Mouse (Mus musculus) intestine, embryonic 16.5 days (tissue): Measurements from ENCODE around the gene Aqp11. TPM values are rescaled to one million over a fixed set of nuclear protein-coding genes. Genes with fewer than 3 reads are reported as not detected.
A peak's percentile ranks its signal among the peaks of the same experiment; 100 is the strongest.

Experiments used
- ATAC-seq: fragments of 200-750 bp; cut with Nextera tagmentation; 2 replicates; pipeline ENCODE4 v1.8.0; 2017; ENCODE audit warnings: moderate TSS enrichment, moderate library complexity
- H3K27ac ChIP-seq: fragments of 300-500 bp; sonication (generic); 2 replicates; pipeline ENCODE4 v1.5.1; 2014; ENCODE audit warnings: mild to moderate bottlenecking, low read length
- H3K27me3 ChIP-seq: fragments of 300-500 bp; sonication (generic); replicated peaks from 2 replicates; pipeline ENCODE4 v1.6.1; 2014; ENCODE audit warnings: low read length, control low read depth, mixed read lengths; ENCODE audit not compliant: control insufficient read depth, insufficient read depth
- H3K36me3 ChIP-seq: fragments of 300-500 bp; sonication (generic); 2 replicates; pipeline ENCODE4 v1.6.1; 2014; ENCODE audit warnings: low read length, control low read depth; ENCODE audit not compliant: control insufficient read depth, insufficient read depth
- H3K4me1 ChIP-seq: fragments of 300-500 bp; sonication (generic); 2 replicates; pipeline ENCODE4 v1.6.1; 2014; ENCODE audit warnings: low read length, control low read depth, mixed read lengths; ENCODE audit not compliant: control insufficient read depth, insufficient read depth
- H3K4me2 ChIP-seq: fragments of 300-500 bp; sonication (generic); 2 replicates; pipeline ENCODE4 v1.6.1; 2014; ENCODE audit warnings: low read depth, low read length, control low read depth
- H3K4me3 ChIP-seq: fragments of 300-500 bp; sonication (generic); 2 replicates; pipeline ENCODE4 v1.5.1; 2014; ENCODE audit warnings: mild to moderate bottlenecking, low read length
- H3K9ac ChIP-seq: fragments of 300-500 bp; sonication (generic); 2 replicates; pipeline ENCODE4 v1.6.1; 2014; ENCODE audit warnings: low read depth, low read length
- H3K9me3 ChIP-seq: fragments of 300-500 bp; sonication (generic); 2 replicates; pipeline ENCODE4 v1.6.1; 2016; ENCODE audit warnings: low read length, control low read depth; ENCODE audit not compliant: control insufficient read depth
- WGBS: fragments of 180-500 bp; shearing (Covaris S2); extraction: QIAGEN DNeasy Blood & Tissue Kit; methylation state at CpG from one replicate; pipeline ENCODE4 v1.1.7; 2014; 5-methylcytosine and 5-hydroxymethylcytosine counted together
- polyA plus RNA-seq: library from polyadenylated mRNA; unstranded; fragments of >200 nt; fragmentation: Nextera tagmentation; extraction: Ambion mirVana; gene quantifications from 2 replicates; pipeline ENCODE4 v1.2.1, GENCODE M21; 2015

The Aqp11 gene
- polyA plus RNA-seq, 1 experiment from 2014 or later: 93.4 TPM

DNA sequence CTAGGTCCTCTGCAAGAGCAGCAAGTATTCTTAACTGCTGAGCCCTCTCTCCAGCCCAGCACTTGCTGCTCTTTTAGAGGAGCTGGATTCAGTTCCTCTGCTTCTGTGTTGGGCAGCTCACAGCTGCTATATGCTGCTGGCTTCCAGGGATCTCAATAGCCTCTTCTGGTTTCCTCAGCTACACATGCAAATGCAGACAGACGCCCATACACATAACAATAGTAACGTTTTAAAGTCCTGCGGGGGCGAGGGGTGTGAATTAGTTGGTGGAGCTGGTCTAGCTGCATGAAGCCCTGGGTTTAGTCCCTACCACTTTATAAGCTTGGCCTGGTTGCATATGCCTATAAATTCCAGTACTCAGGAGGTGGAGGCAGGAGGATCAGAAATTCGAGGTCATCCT, 19.0 kb downstream of the Aqp11 start:
- peaks cover 9% of the 10 kb centered on the region for H3K36me3 ChIP-seq
- ATAC-seq: no peak
- WGBS: 87% methylated on average over 5 of the region's 5 CpGs

DNA sequence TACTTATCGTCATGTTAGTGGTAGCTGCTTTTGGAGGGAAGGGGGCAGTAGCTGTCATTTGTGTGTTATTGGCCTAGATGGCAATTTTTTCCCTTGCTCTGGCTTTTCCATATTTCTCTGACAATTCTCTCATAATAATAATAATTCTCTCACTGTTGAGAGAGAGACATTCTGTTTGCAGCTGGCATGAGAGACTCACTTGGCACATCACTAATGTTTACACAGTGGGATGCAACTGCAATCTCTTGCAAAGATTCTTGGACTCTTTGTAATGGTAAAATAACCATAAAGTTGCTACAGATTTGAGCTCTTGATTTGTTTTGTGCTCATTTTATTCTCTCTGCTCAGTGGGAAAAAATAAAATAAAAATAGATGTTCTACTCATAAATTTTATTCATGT, 20.8 kb downstream of the Aqp11 start:
- H3K36me3 ChIP-seq: peaks cover 17% of the 10 kb centered on the region
- 89% methylated on average over 1 of the region's 1 CpGs for WGBS
- ATAC-seq: no peak
- H3K4me1 ChIP-seq: no peaks in the 10 kb centered on the region
- H3K27me3 ChIP-seq: no peaks in the 10 kb centered on the region
- no peak overlapping the region for H3K4me2 ChIP-seq
- H3K27ac ChIP-seq: no peak overlapping the region
- H3K4me3 ChIP-seq: no peak overlapping the region
- no peaks in the 10 kb centered on the region for H3K9me3 ChIP-seq
- no peak overlapping the region for H3K9ac ChIP-seq

More for the DNA sequence above, 19.0 kb downstream of the Aqp11 start:
- Histone ChIP-seq H3K27ac (no peak overlapping the region), H3K4me2 (no peak overlapping the region), H3K9me3 (no peaks in the 10 kb centered on the region), H3K27me3 (no peaks in the 10 kb centered on the region), H3K9ac (no peak overlapping the region), H3K4me1 (no peaks in the 10 kb centered on the region), H3K4me3 (no peak overlapping the region)

DNA sequence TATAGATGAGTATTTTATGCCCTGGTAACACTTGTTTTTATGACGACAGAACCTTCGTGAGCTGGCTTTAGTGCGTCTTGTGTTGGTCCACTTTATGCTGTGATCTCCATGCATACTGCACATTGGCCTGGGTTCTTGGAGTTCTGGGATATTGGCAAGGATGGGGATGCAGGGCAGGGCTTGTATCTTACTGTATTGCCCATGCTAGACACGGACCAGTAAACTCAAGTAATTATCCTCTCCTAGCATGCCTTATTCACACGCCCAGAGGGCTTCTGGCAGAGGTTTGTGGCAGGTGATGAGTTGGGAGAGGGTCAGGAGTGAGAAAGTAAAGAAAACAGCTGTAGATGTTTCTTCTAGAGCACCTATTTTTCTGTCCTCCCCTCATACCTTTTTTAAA, 23.4 kb downstream of the Aqp11 start:
- WGBS: 95% methylated on average over 5 of the region's 5 CpGs
- H3K27ac ChIP-seq: no peak overlapping the region
- H3K4me3 ChIP-seq: no peak overlapping the region
- no peak overlapping the region for H3K4me2 ChIP-seq
- no peaks in the 10 kb centered on the region for H3K27me3 ChIP-seq
- H3K4me1 ChIP-seq: no peaks in the 10 kb centered on the region
- peaks cover 17% of the 10 kb centered on the region for H3K36me3 ChIP-seq
- H3K9ac ChIP-seq: no peak overlapping the region
- no peak for ATAC-seq
- no peaks in the 10 kb centered on the region for H3K9me3 ChIP-seq

DNA sequence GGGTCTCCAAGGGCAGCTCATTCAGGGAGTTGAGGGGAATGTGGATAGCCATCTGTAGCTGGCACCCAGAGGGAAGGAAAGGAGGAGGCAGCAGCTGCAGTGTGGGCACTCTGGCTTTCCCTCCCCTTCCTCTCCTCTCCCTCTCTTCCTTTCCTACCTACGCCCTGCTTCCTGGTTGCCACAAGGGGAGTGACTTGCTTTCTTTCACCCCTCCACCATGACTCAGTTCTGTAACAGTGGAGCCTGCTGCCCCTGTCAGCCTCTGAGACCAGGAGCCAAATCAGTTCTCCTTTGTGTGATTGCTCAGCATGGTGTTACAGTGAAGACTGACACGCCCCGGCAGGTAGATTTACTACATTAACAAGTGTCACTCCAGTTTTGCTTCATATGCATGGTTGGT, 28.9 kb downstream of the Aqp11 start:
- H3K4me3 ChIP-seq: no peak overlapping the region
- no peaks in the 10 kb centered on the region for H3K4me1 ChIP-seq
- no peak for ATAC-seq
- no peak overlapping the region for H3K9ac ChIP-seq
- no peak overlapping the region for H3K4me2 ChIP-seq
- no peaks in the 10 kb centered on the region for H3K9me3 ChIP-seq
- 79% methylated on average over 3 of the region's 3 CpGs for WGBS
- no peaks in the 10 kb centered on the region for H3K27me3 ChIP-seq
- H3K27ac ChIP-seq: no peak overlapping the region
- peaks cover 7% of the 10 kb centered on the region for H3K36me3 ChIP-seq

DNA sequence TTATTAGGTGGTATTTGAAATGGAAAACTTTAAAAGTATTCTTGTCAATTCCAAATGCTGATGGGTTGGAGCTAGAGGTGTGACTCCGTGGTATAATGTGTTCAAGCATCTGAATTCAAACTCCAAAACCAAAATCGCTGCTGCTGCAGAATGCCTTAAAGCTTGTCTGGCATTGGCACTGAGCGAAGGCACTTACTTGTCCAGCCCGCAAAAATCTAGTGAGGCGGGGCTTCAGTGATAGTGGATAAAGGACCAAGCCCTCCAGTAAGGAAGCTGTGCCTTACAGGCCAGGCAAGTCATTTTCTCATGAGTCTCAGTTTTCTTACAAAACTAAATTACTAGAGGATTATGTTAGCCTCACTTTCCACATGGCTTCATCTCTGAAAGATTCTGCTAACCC, 30.3 kb downstream of the Aqp11 start:
- 80% methylated on average over 5 of the region's 5 CpGs for WGBS
- no peak overlapping the region for H3K9ac ChIP-seq
- no peak overlapping the region for H3K4me3 ChIP-seq
- H3K27ac ChIP-seq: no peak overlapping the region
- H3K27me3 ChIP-seq: no peaks in the 10 kb centered on the region
- peaks cover 4% of the 10 kb centered on the region for H3K36me3 ChIP-seq
- ATAC-seq: no peak
- H3K9me3 ChIP-seq: no peaks in the 10 kb centered on the region
- H3K4me2 ChIP-seq: no peak overlapping the region
- H3K4me1 ChIP-seq: no peaks in the 10 kb centered on the region

DNA sequence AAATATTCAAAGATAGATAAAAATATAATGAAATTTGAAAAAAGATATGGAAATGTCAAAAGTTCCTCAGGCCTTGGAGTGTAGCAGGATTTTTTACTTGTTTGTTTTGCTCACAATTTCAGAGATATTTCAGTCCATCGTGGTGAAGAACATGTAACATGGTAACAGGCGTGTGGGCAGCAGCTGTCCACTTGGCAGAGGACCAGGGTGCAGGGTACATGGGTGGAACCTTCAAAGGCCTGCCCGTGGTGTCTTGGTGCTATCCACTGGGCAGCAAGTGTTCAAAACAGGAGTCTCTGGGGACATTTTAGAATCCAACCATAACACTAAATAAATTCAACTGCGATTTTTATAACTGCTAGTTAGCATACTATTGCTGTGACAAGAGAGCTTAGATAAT, 31.0 kb downstream of the Aqp11 start:
- no peak overlapping the region for H3K4me3 ChIP-seq
- no peak overlapping the region for H3K4me2 ChIP-seq
- no peak overlapping the region for H3K27ac ChIP-seq
- no peaks in the 10 kb centered on the region for H3K27me3 ChIP-seq
- WGBS: 80% methylated on average over 4 of the region's 4 CpGs
- H3K9ac ChIP-seq: no peak overlapping the region
- no peaks in the 10 kb centered on the region for H3K4me1 ChIP-seq
- no peak for ATAC-seq
- no peaks in the 10 kb centered on the region for H3K9me3 ChIP-seq
- H3K36me3 ChIP-seq: no peaks in the 10 kb centered on the region

DNA sequence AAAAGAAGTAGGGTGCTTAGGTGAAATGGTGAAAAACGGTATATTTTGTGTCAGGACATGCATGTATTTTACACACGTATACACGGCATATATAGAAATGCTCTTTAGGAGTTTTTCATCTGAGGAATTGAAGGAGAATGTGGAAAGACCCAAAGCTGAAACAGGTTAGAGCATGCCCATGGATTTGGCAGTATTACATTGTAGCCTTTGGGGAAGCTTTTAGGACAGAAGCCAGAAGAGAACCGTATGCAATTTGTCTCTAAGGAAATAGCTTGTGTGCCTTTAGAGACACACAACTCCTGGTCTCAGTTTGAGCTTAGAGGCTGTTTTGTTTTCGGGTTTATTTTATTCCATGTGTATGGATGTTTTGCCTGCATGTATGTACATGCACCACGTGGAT, 37.0 kb downstream of the Aqp11 start:
- Histone ChIP-seq H3K4me2 (no peak overlapping the region), H3K27me3 (no peaks in the 10 kb centered on the region), H3K4me3 (no peak overlapping the region), H3K36me3 (no peaks in the 10 kb centered on the region), H3K9me3 (no peaks in the 10 kb centered on the region), H3K4me1 (peaks cover 6% of the 10 kb centered on the region), H3K9ac (no peak overlapping the region), H3K27ac (no peak overlapping the region)
- 82% methylated on average over 6 of the region's 6 CpGs for WGBS
- no peak for ATAC-seq

DNA sequence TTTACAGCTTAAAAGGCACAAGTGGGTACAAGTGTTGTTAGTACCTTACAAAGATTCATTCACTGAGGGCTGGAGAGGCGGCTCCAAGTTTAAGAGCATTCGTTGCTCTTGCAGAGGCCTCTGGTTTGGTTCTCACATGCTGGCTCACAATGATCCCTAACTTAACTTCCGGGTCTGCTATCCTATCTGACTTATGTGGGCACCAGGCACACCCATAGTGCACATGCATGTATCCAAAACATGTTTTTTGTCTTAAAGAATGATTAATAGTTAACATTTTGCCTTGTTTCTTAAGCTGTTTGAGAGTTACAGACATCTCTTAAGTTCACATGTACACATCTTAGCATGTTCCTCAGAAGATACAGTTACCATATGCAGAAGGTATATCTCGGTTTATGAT, 37.9 kb downstream of the Aqp11 start:
- Histone ChIP-seq H3K27me3 (no peaks in the 10 kb centered on the region), H3K36me3 (no peaks in the 10 kb centered on the region), H3K9me3 (no peaks in the 10 kb centered on the region), H3K4me1 (peaks cover 10% of the 10 kb centered on the region), H3K27ac (no peak overlapping the region), H3K4me2 (no peak overlapping the region), H3K9ac (no peak overlapping the region), H3K4me3 (no peak overlapping the region)
- 96% methylated on average over 4 of the region's 4 CpGs for WGBS
- ATAC-seq: no peak

DNA sequence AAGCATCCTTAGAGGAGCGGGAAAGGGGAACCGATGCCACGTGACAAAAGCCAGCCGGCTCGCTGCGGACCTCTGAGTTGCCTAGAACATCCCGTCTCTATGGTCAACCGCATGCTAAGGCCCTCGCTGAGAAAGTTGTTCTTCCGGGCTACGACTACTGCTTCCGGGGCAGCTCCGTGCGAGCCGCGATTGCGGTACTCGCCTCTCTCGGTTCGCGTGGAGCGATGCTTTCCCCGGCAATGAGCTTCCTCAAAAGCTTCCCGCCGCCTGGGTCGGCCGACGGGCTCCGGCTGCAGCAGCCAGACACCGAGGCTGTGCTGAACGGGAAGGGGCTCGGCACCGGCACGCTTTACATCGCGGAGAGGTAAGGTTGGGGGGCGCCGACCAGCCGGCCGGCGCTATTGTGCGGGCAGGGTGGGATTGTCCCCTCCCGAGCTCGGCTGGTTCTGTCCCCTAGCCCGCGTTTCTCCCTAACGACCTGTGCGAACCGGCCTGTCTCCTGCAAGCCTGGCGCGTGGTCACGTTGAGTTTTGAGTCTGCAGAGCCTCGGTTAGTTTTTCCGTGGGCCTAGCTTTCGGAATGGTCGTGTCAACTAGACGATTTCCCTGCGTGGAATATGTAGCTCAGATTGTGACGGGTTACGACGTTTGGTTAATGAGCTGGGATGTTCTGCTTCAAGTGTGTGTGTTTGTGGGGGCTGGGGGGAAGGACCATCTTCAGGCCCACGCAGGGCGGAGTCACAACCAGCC, 41.4 kb downstream of the Aqp11 start, which contains the start of gene Clns1a:
Clns1a (plus strand) TSS at position 129 of the 749 bp plus-strand sequence.
- H3K4me1 ChIP-seq: peaks cover 10% of the 10 kb centered on the region
- ATAC-seq: peak; percentile 97

DNA sequence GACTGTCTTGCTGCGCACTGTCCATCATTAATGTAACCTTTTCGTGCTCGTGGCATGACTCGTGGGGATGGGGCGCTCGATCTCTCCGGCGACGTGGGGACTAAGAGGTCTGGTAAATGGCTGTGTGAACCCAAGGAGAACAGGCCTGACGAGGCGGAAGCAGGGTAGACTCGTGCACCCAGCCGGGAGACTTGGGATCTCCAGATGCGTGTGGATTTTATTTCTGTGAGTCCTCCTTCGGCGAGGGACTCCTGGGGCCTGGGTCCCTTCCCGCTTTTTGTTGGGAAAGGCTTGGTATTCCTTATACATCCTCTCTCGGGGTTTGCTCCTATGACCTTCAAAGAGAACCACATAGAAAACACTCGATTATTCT, 42.0 kb downstream of the Aqp11 start:
- Histone ChIP-seq H3K27ac (peak overlapping the region; percentile 77), H3K36me3 (no peaks in the 10 kb centered on the region), H3K4me2 (peak overlapping the region; percentile 66), H3K4me3 (peak overlapping the region; percentile 97), H3K9ac (peak overlapping the region; percentile 97), H3K27me3 (no peaks in the 10 kb centered on the region), H3K4me1 (peaks cover 10% of the 10 kb centered on the region), H3K9me3 (no peaks in the 10 kb centered on the region)
- WGBS: 35% methylated on average over 19 of the region's 19 CpGs
- peak; percentile 59; the same call in 1 of the 2 replicates for ATAC-seq

More for the DNA sequence above, 41.4 kb downstream of the Aqp11 start, which contains the start of gene Clns1a:
- WGBS: under 1% methylated on average over 63 of the region's 63 CpGs
- Histone ChIP-seq H3K9ac (peak within 1 kb of the TSS; percentile 97), H3K4me2 (peak within 1 kb of the TSS; percentile 66), H3K4me3 (peak within 1 kb of the TSS; percentile 97), H3K27me3 (no peaks in the 10 kb centered on the region), H3K36me3 (no peaks in the 10 kb centered on the region), H3K27ac (peak within 1 kb of the TSS; percentile 77), H3K9me3 (no peaks in the 10 kb centered on the region)
